Mouse (Mus musculus): Measurements from ENCODE around the gene Rasa1. TPM values are rescaled to one million over a fixed set of nuclear protein-coding genes. Genes with fewer than 3 reads are reported as not detected.

The Rasa1 gene
- 52.7 TPM for polyA plus RNA-seq (2014; fragmentation: Illumina TruSeq; extraction: RNeasy Lipid Tissue Mini Kit (QIAGEN cat#74804); ENCODE audit: low read depth, low replicate concordance)

DNA sequence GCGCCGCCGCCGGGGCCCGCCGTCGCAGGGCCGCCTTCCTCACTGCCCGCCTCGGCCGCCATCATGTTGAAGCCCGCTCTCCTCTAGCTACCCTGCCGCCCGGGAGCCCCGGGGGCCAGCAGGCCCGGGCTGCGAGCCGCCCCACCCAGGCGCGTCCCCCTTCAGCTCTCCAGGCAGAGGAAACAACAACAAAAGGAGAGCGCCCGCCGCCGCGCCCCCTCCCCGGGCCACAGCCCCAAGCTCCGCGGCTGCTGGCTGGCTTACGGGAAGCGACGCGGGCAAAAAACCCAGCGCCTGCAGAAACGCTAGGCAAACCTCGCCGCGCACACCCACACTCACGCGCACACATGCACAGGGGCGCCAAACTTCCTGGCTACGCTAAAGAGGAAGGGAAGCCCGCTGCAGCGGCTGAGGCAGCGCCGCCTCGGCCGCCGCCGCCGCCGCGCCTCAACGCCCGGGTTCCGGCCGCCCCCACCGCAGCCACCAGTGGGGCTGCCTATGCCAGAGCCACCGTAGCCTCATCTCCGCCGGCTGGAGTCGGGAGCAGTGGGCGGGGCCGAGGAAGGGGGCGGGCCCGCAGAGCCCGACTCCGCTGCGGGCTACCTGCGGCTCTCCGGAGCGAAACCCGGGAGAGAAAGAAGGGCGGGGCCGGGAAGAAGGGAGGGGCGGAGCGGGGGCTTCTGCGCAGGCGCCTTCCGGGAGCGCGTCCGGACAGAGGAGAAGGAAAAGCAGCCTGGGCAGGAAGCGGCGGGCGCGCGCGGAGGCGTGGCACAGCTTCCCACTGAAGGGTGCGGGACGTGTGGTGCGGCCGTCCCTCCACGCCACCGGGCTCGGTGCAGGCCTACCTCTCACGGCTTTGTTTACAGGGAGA, at the start of gene Rasa1:
Rasa1 (minus strand) TSS at position 288 of the 871 bp plus-strand sequence.

GRCm38 (mm10) chr13:85188903-85189643, 99.9 kb downstream of the Rasa1 start, which contains the start of gene Ccnh:
TSS of gene Ccnh (plus strand) at chr13:85189408.

Other genes with a start within 250 kb of the Rasa1 start
- 62.2 TPM for gene Ccnh, start 99.7 kb downstream of the Rasa1 start, polyA plus RNA-seq (2014; fragmentation: Illumina TruSeq; extraction: RNeasy Lipid Tissue Mini Kit (QIAGEN cat#74804); ENCODE audit: low read depth, low replicate concordance)

Measured in liver, adult 10 weeks (tissue).